Mouse (Mus musculus): ENCODE data around the gene Vmn1r104. TPM values are rescaled to one million over a fixed set of nuclear protein-coding genes. Genes with fewer than 3 reads are reported as not detected.
"Not testable (repeated sequence)": the region's sequence is repeated elsewhere in the genome, so short reads cannot be mapped to it uniquely, and the experiment has no call there.

Vmn1r104 gene
- not detected in 2 replicates for polyA plus RNA-seq (2014; fragmentation: Nextera tagmentation; extraction: Ambion mirVana)

GRCm38 (mm10) chr7:20533537-20533936 lies at the start of gene Vmn1r104:
TSS of gene Vmn1r104 (plus strand) at chr7:20533837.
- H3K9me3 ChIP-seq (ENCODE audit: control insufficient read depth, low read length); H3K27ac ChIP-seq (ENCODE audit: low read depth, low read length); H3K27me3 ChIP-seq (ENCODE audit: control insufficient read depth, insufficient read depth, low read length); H3K36me3 ChIP-seq (ENCODE audit: control insufficient read depth, insufficient read depth, low read length); H3K4me1 ChIP-seq (ENCODE audit: control insufficient read depth, insufficient read depth, low read length); ATAC-seq (ENCODE audit: insufficient read depth, low FRiP score, low TSS enrichment); H3K4me3 ChIP-seq (ENCODE audit: low read depth, low read length); H3K9ac ChIP-seq (ENCODE audit: low read length); H3K4me2 ChIP-seq (ENCODE audit: low read depth); DNase-seq (ENCODE audit: low spot score): not testable (repeated sequence)
- WGBS, result no CpG with 5 or more reads among the region's 3 CpGs

- not testable (repeated sequence) for H3K4me2 ChIP-seq (ENCODE audit: low read depth); ATAC-seq (ENCODE audit: insufficient read depth, low FRiP score, low TSS enrichment); H3K27me3 ChIP-seq (ENCODE audit: control insufficient read depth, insufficient read depth, low read length); H3K36me3 ChIP-seq (ENCODE audit: control insufficient read depth, insufficient read depth, low read length); H3K4me3 ChIP-seq (ENCODE audit: low read depth, low read length); H3K4me1 ChIP-seq (ENCODE audit: control insufficient read depth, insufficient read depth, low read length); H3K27ac ChIP-seq (ENCODE audit: low read depth, low read length); DNase-seq (ENCODE audit: low spot score); H3K9ac ChIP-seq (ENCODE audit: low read length); H3K9me3 ChIP-seq (ENCODE audit: control insufficient read depth, low read length)
- WGBS, result no CpG with 5 or more reads among the region's 3 CpGs
These were observed 23.2 kb upstream of the Vmn1r104 start, which contains the start of gene Vmn1r103 for GRCm38 (mm10) chr7:20510434-20510833. TSS of gene Vmn1r103 (minus strand) at chr7:20510534.

- not testable (repeated sequence) for H3K4me3 ChIP-seq (ENCODE audit: low read depth, low read length); ATAC-seq (ENCODE audit: insufficient read depth, low FRiP score, low TSS enrichment); H3K9ac ChIP-seq (ENCODE audit: low read length); H3K36me3 ChIP-seq (ENCODE audit: control insufficient read depth, insufficient read depth, low read length); DNase-seq (ENCODE audit: low spot score); H3K27ac ChIP-seq (ENCODE audit: low read depth, low read length); H3K4me2 ChIP-seq (ENCODE audit: low read depth); H3K4me1 ChIP-seq (ENCODE audit: control insufficient read depth, insufficient read depth, low read length); H3K27me3 ChIP-seq (ENCODE audit: control insufficient read depth, insufficient read depth, low read length); H3K9me3 ChIP-seq (ENCODE audit: control insufficient read depth, low read length)
- WGBS, result no CpG with 5 or more reads among the region's 1 CpGs
These were observed 12.0 kb downstream of the Vmn1r104 start, which contains the start of gene Gm5726 for GRCm38 (mm10) chr7:20545657-20546056. TSS of gene Gm5726 (minus strand) at chr7:20545757.

GRCm38 (mm10) chr7:20576141-20576540 lies 42.5 kb downstream of the Vmn1r104 start, which contains the start of gene Gm4141:
TSS of gene Gm4141 (minus strand) at chr7:20576241.
- H3K4me2 ChIP-seq (ENCODE audit: low read depth); H3K4me3 ChIP-seq (ENCODE audit: low read depth, low read length); H3K9me3 ChIP-seq (ENCODE audit: control insufficient read depth, low read length); H3K9ac ChIP-seq (ENCODE audit: low read length); ATAC-seq (ENCODE audit: insufficient read depth, low FRiP score, low TSS enrichment); H3K4me1 ChIP-seq (ENCODE audit: control insufficient read depth, insufficient read depth, low read length); DNase-seq (ENCODE audit: low spot score); H3K27me3 ChIP-seq (ENCODE audit: control insufficient read depth, insufficient read depth, low read length); H3K27ac ChIP-seq (ENCODE audit: low read depth, low read length); H3K36me3 ChIP-seq (ENCODE audit: control insufficient read depth, insufficient read depth, low read length): not testable (repeated sequence)
- WGBS, result no CpG with 5 or more reads among the region's 3 CpGs

Other genes starting within 250 kb of the Vmn1r104 start
- gene Gm4133, start 199.8 kb upstream of the Vmn1r104 start, polyA plus RNA-seq (2014; fragmentation: Nextera tagmentation; extraction: Ambion mirVana), result not detected in 2 replicates
- gene Gm5728, start 158.4 kb upstream of the Vmn1r104 start, polyA plus RNA-seq (2014; fragmentation: Nextera tagmentation; extraction: Ambion mirVana), result not detected in 2 replicates
- gene Vmn1r100, start 115.9 kb upstream of the Vmn1r104 start, polyA plus RNA-seq (2014; fragmentation: Nextera tagmentation; extraction: Ambion mirVana), result not detected in 2 replicates
- not detected in 2 replicates for gene Vmn1r101, start 91.2 kb upstream of the Vmn1r104 start, polyA plus RNA-seq (2014; fragmentation: Nextera tagmentation; extraction: Ambion mirVana)
- gene Gm10670, start 58.9 kb upstream of the Vmn1r104 start, polyA plus RNA-seq (2014; fragmentation: Nextera tagmentation; extraction: Ambion mirVana), result not detected in 2 replicates
- not detected in 2 replicates for gene Vmn1r103, start 23.3 kb upstream of the Vmn1r104 start, polyA plus RNA-seq (2014; fragmentation: Nextera tagmentation; extraction: Ambion mirVana)
- not detected in 2 replicates for gene Gm5726, start 11.9 kb downstream of the Vmn1r104 start, polyA plus RNA-seq (2014; fragmentation: Nextera tagmentation; extraction: Ambion mirVana)
- not detected in 2 replicates for gene Gm4141, start 42.4 kb downstream of the Vmn1r104 start, polyA plus RNA-seq (2014; fragmentation: Nextera tagmentation; extraction: Ambion mirVana)
- gene Gm4513, start 65.2 kb downstream of the Vmn1r104 start, polyA plus RNA-seq (2014; fragmentation: Nextera tagmentation; extraction: Ambion mirVana), result not detected in 2 replicates
- gene Vmn1r107, start 135.1 kb downstream of the Vmn1r104 start, polyA plus RNA-seq (2014; fragmentation: Nextera tagmentation; extraction: Ambion mirVana), result not detected in 2 replicates
- not detected in 2 replicates for gene Vmn1r111, start 169.4 kb downstream of the Vmn1r104 start, polyA plus RNA-seq (2014; fragmentation: Nextera tagmentation; extraction: Ambion mirVana)
- not detected in 2 replicates for gene Gm10668, start 196.8 kb downstream of the Vmn1r104 start, polyA plus RNA-seq (2014; fragmentation: Nextera tagmentation; extraction: Ambion mirVana)
- not detected in 2 replicates for gene Vmn1r112, start 237.3 kb downstream of the Vmn1r104 start, polyA plus RNA-seq (2014; fragmentation: Nextera tagmentation; extraction: Ambion mirVana)